Comparison of ENCODE assay signal across 8 mouse cellular contexts in genomic region chr10:67285176-67285814, GRCm38 (mm10). TPM values are rescaled to one million over a fixed set of nuclear protein-coding genes. Genes with fewer than 3 reads are reported as not detected.
DNase-seq lines count a peak whose midpoint lies in the region; ATAC-seq lines count a peak whose summit lies in the region.

TSS of gene Nrbf2 (minus strand) at chr10:67285305.

- intact Hi-C loops in gastrocnemius, postnatal 14 days (cut with DNase I; ENCODE audit: low total_unique reads) = no loop called here
- intact Hi-C loops in left cerebral cortex, postnatal 10 days (cut with DNase I) = loop anchor here (10.0 kb wide), 1 partner anchor 380 kb away; no protein-coding TSS in a partner anchor

- ATAC-seq in inflammation-experienced regulatory T-cells, adult 6 months = peak; percentile 94
- peak; percentile 69 for ATAC-seq in megakaryocyte-erythroid progenitor cell, adult 5-6 weeks (replicated peaks; ENCODE audit: low FRiP score, low TSS enrichment, poor library complexity, severe bottlenecking)

- DNase-seq in adipocyte (ENCODE audit: low spot score) = peak; percentile 94
- DNase-seq in embryo, embryonic 10 days (ENCODE audit: low spot score) = peak; percentile 97
- peak; percentile 89 for DNase-seq in gastrocnemius, postnatal 14 days
- peak; percentile 80 to 91 for DNase-seq in left cerebral cortex, postnatal 10 days (ENCODE audit: extremely low spot score in 1 of 2, low spot score in 2 of 2)
- DNase-seq in right cerebral cortex, postnatal 25 days = peak; percentile 85
- DNase-seq in urinary bladder, postnatal 4 days (ENCODE audit: low spot score in 2 of 2) = peak; percentile 79 to 80

RNA-seq across cellular contexts. Expression of gene Nrbf2, which starts in this region (rescaled TPM):
- 10 to 100 TPM in 1 of 2 experiments, 1 to 10 TPM in 1; 8.7 to 12.4 TPM for total RNA-seq in gastrocnemius, postnatal 14 days (2021)
- 10 to 100 TPM; 30.7 to 35.8 (median 32.9) TPM for polyA plus RNA-seq in inflammation-experienced regulatory T-cells, adult 6 months (2017; shearing (Covaris generic))
- total RNA-seq in left cerebral cortex, postnatal 10 days (2021) = 10 to 100 TPM; 13.9 to 15.8 TPM
- total RNA-seq in megakaryocyte-erythroid progenitor cell, adult 5-6 weeks (2014; fragmentation: Nextera tagmentation) = 26.4 and 33.3 TPM in 2 replicates
- total RNA-seq in megakaryocyte-erythroid progenitor cell, adult 5-6 weeks (2017) = 24.0 and 32.0 TPM in 2 replicates

Comparison
In these comparisons a context has a peak if more than half of its experiments do, and no peak if none do; other contexts are left out.
1. Peak in every context shown above with its lines: DNase-seq and ATAC-seq.